Mouse (Mus musculus) intestine, embryonic 14.5 days (tissue): ENCODE data around the gene Spdef. TPM values are rescaled to one million over a fixed set of nuclear protein-coding genes. Genes with fewer than 3 reads are reported as not detected.

ENCODE experiments used
- polyA plus RNA-seq: library from polyadenylated mRNA; unstranded; fragments of >200 nt; fragmentation: Nextera tagmentation; extraction: Ambion mirVana; gene quantifications from 2 replicates; pipeline ENCODE4 v1.2.1, GENCODE M21; 2014

The Spdef gene
- polyA plus RNA-seq, 1 experiment from 2014 or later: 12.0 TPM

Other genes with a start within 250 kb of the Spdef start
- 0.20 and 0.22 TPM in 2 replicates for gene Grm4, start 207.6 kb downstream of the Spdef start, polyA plus RNA-seq
- 384 and 389 TPM in 2 replicates for gene Hmga1, start 172.5 kb downstream of the Spdef start, polyA plus RNA-seq
- gene AI413582, start 163.2 kb downstream of the Spdef start, polyA plus RNA-seq: 37.1 and 37.4 TPM in 2 replicates
- 33.3 and 35.4 TPM in 2 replicates for gene Nudt3, start 105.5 kb downstream of the Spdef start, polyA plus RNA-seq
- not detected in 2 replicates for gene RPS10-NUDT3, start 93.7 kb downstream of the Spdef start, polyA plus RNA-seq
- gene Rps10, start 92.3 kb downstream of the Spdef start, polyA plus RNA-seq: 1,235 and 1,299 TPM in 2 replicates
- gene Pacsin1, start 73.4 kb downstream of the Spdef start, polyA plus RNA-seq: 1.5 and 2.0 TPM in 2 replicates
- gene D17Wsu92e, start 91.7 kb upstream of the Spdef start, polyA plus RNA-seq: 20.1 and 23.4 TPM in 2 replicates
- 302 and 314 TPM in 2 replicates for gene Snrpc, start 109.2 kb upstream of the Spdef start, polyA plus RNA-seq
- 5.8 and 6.6 TPM in 2 replicates for gene Uhrf1bp1, start 127.5 kb upstream of the Spdef start, polyA plus RNA-seq
- gene Anks1, start 180.4 kb upstream of the Spdef start, polyA plus RNA-seq: 16.4 and 16.9 TPM in 2 replicates
- gene Taf11, start 180.9 kb upstream of the Spdef start, polyA plus RNA-seq: 59.7 and 66.0 TPM in 2 replicates